Mouse (Mus musculus) embryonic facial prominence, embryonic 10.5 days (tissue): ENCODE measurements around the gene Tlr2. TPM values are rescaled to one million over a fixed set of nuclear protein-coding genes. Genes with fewer than 3 reads are reported as not detected.
"Not testable (repeated sequence)": the region's sequence is repeated elsewhere in the genome, so short reads cannot be mapped to it uniquely, and the experiment has no call there.

ENCODE experiments used
- DNase-seq: peaks from one replicate; pipeline ENCODE4 v3.0.0-alpha.2; 2017; ENCODE audit warnings: low spot score
- H3K27ac ChIP-seq: fragments of 300-500 bp; sonication (generic); replicated peaks from 2 replicates; pipeline ENCODE4 v1.5.1; 2016; ENCODE audit warnings: mild to moderate bottlenecking
- H3K27me3 ChIP-seq: fragments of 300-500 bp; sonication (generic); replicated peaks from 2 replicates; pipeline ENCODE4 v1.6.1; 2016; ENCODE audit warnings: low read depth, mild to moderate bottlenecking; ENCODE audit not compliant: poor library complexity, severe bottlenecking
- H3K36me3 ChIP-seq: fragments of 300-500 bp; sonication (generic); replicated peaks from 2 replicates; pipeline ENCODE4 v1.6.1; 2016; ENCODE audit warnings: mild to moderate bottlenecking, moderate library complexity
- H3K4me1 ChIP-seq: fragments of 300-500 bp; sonication (generic); 2 replicates; pipeline ENCODE4 v1.6.1; 2016
- H3K4me3 ChIP-seq: fragments of 300-500 bp; sonication (generic); 2 replicates; pipeline ENCODE4 v1.5.1; 2016; ENCODE audit warnings: mild to moderate bottlenecking, moderate library complexity
- H3K9me3 ChIP-seq: fragments of 300-500 bp; sonication (generic); 2 replicates; pipeline ENCODE4 v1.6.1; 2016; ENCODE audit warnings: mild to moderate bottlenecking
- WGBS: fragments of 180-500 bp; shearing (Covaris S2); methylation state at CpG from one replicate; pipeline ENCODE4 v1.1.7; 2016; 5-methylcytosine and 5-hydroxymethylcytosine counted together
- polyA plus RNA-seq: library from polyadenylated mRNA; unstranded; fragments of >200 nt; fragmentation: Nextera tagmentation; extraction: Ambion mirVana; gene quantifications from 2 replicates; pipeline ENCODE4 v1.2.1, GENCODE M21; 2016

Tlr2 gene
- 1.1 and 2.0 TPM in 2 replicates for polyA plus RNA-seq

DNA sequence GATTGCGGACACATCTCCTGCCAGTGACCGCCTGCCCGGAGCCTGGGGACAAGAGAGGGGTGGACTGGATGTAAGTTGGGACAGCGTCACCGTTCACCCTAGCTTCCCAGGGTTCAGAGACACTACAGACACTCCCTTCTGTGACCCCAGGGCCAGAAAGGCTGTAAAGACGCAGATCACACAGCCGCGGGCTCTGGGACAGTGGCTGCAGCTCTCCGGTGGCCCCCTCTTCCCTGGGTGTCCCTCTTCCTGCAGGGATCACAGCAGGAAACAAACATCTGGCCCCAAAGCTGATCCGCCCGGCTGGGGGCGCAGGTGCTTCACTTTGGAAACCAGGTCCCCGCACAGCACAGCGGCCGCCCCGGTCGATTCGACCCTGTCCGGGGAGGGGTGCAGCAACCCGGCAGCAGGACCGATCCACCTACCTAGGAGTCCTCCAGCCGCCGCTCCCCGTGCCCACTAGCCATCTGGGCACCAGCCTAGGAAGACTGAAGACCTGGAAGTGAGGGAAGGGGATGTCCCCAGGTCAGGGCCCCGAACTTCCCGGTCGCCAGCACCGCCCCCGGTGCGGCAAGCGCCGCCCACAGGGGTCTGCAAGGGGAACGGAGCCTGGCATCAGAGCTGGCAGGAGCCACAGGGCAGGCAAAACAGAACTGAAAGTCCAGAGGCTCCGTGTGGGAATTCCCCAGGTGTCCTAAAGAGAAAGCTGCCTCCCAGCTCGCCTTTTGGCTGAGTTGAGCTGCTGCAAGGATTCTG lies at the start of gene Tlr2:
TSS of gene Tlr2 (minus strand) at position 673 of the 756 bp plus-strand sequence.
- H3K27me3 ChIP-seq, result peaks cover 43% of the 10 kb centered on the region
- H3K9me3 ChIP-seq, result no peaks in the 10 kb centered on the region
- H3K27ac ChIP-seq, result peak within 1 kb of the TSS; percentile 77
- peak; percentile 81 for DNase-seq
- no peaks in the 10 kb centered on the region for H3K36me3 ChIP-seq
- WGBS, result under 1% methylated on average over 35 of the region's 35 CpGs
- H3K4me3 ChIP-seq, result peak within 1 kb of the TSS; percentile 81
- H3K4me1 ChIP-seq, result peaks cover 19% of the 10 kb centered on the region

GRCm38 (mm10) chr3:83885163-83885562 lies 43.6 kb upstream of the Tlr2 start:
- no peak for DNase-seq
- Histone ChIP-seq H3K4me1 (no peaks in the 10 kb centered on the region), H3K27me3 (no peaks in the 10 kb centered on the region), H3K4me3 (no peak overlapping the region), H3K9me3 (no peaks in the 10 kb centered on the region), H3K36me3 (no peaks in the 10 kb centered on the region), H3K27ac (no peak overlapping the region)
- 78% methylated on average over 2 of the region's 2 CpGs for WGBS

DNA sequence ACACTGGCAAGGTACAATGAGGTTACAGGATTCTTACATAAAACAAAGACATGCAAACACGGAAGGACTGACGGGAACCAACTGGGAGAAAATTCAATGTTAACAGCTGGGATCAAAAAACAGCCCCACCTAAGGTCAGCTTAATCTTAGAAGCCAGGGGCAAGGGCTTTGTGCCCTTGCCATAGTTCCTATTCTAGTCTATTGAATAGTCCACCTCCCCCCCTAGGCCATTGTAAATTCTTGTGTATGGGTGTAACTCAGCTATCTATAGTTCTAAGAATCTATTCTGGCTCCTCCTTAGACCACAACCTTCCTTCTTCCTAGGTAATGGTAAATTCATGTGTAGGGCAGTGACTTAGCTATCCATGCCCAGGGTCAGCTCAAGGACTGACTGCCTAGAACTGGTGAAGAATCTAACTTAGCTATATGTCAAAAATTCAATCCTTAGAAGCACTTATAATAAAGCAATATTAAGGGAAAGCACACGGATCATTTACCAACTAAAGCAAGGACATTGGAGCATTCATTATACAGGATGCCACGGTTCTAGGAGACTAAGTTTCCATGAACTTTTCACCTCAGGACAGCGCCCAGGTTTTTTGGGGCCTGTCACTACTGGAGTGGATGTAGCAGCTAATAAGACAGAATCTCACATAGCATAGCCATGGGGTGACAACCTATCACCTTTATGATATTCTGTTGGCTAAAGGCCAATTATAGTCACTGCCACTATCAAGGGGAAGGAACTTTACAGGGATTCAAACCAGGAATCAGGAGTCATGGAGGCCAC lies 37.9 kb upstream of the Tlr2 start:
- not testable (repeated sequence) for H3K27ac ChIP-seq, H3K36me3 ChIP-seq, H3K27me3 ChIP-seq, H3K4me3 ChIP-seq, DNase-seq, H3K9me3 ChIP-seq, H3K4me1 ChIP-seq
- 91% methylated on average over 5 of the region's 5 CpGs for WGBS

DNA sequence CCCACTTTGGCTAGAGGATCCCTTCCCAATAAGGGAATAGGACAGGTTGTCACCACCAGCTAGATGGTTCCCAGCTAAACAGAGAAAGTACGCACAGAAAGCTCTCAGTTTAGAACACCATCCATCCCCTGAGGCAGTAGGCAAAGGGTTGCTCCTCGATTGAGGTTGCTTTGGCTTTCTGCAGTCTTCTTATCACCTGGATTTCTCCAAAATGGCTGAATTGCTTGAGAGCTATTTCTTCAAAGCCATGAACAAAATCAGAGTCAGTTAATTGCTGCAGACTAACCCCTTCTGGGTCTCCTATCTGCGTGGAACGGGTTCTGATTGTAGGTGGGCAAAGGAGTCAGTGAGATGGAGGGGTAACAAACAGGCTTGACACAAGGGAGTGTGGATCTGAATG lies 37.2 kb upstream of the Tlr2 start:
- no peaks in the 10 kb centered on the region for H3K27me3 ChIP-seq
- no peak overlapping the region for H3K27ac ChIP-seq
- no peaks in the 10 kb centered on the region for H3K9me3 ChIP-seq
- 88% methylated on average over 4 of the region's 4 CpGs for WGBS
- H3K4me3 ChIP-seq, result no peak overlapping the region
- DNase-seq, result no peak
- 0 out of 2 replicates have a peak, but pooled peaks cover 3% of the 10 kb centered on the region for H3K4me1 ChIP-seq
- H3K36me3 ChIP-seq, result no peaks in the 10 kb centered on the region

DNA sequence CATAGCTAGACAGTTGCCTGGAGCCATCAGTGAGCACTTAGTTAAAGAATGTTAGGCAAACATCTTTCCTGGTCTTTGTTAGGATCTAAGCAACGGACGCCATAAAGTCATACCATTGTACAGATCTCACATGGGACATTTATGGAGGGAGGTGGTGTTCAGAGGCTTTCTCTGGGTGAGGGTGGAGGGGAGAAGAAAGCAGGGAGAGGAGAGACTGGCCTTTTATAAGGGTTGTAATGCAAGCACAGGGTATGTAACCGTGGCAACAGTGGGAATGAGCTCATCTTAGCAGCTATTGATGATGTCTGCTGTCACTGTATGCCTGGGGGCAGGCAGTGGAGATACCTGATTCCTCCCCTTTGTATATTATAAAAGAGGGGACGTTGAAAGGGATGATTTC lies 34.7 kb upstream of the Tlr2 start:
- Histone ChIP-seq H3K36me3 (no peaks in the 10 kb centered on the region), H3K4me3 (no peak overlapping the region), H3K27me3 (no peaks in the 10 kb centered on the region), H3K9me3 (peaks cover 4% of the 10 kb centered on the region; the same call in 1 of the 2 replicates), H3K4me1 (0 out of 2 replicates have a peak, but pooled peaks cover 3% of the 10 kb centered on the region), H3K27ac (no peak overlapping the region)
- DNase-seq, result no peak
- 72% methylated on average over 4 of the region's 4 CpGs for WGBS

GRCm38 (mm10) chr3:83875078-83875477 lies 33.5 kb upstream of the Tlr2 start:
- not testable (repeated sequence) for H3K4me3 ChIP-seq, H3K9me3 ChIP-seq, H3K4me1 ChIP-seq, H3K27ac ChIP-seq, H3K27me3 ChIP-seq, H3K36me3 ChIP-seq, DNase-seq
- WGBS, result 85% methylated on average over 2 of the region's 2 CpGs

- not testable (repeated sequence) for H3K27ac ChIP-seq, DNase-seq, H3K4me3 ChIP-seq, H3K27me3 ChIP-seq, H3K4me1 ChIP-seq, H3K36me3 ChIP-seq, H3K9me3 ChIP-seq
- 90% methylated on average over 2 of the region's 2 CpGs for WGBS
These were observed 31.3 kb upstream of the Tlr2 start for GRCm38 (mm10) chr3:83872853-83873252.

DNA sequence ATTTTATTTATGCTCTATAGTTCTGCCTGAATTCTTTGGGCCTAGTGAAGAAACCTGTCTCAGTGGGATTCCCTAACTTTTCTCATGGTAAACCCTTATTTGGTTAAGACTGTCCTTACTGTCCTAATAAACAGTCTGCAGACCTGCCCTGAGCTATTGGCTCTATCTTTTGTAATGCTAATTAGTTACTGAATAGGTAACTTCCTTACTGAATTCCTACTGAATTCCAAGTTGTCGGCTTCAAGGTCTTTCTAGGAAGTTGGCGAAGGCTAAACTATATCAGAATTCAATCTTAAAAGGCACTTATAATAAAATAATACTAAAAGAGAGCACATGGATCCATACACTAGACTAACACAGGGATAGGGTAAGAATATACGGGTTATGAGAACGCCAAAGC lies 30.4 kb upstream of the Tlr2 start:
- WGBS, result 93% methylated on average over 4 of the region's 4 CpGs
- H3K4me3 ChIP-seq, H3K36me3 ChIP-seq, H3K4me1 ChIP-seq, H3K9me3 ChIP-seq, DNase-seq, H3K27me3 ChIP-seq, H3K27ac ChIP-seq: not testable (repeated sequence)

DNA sequence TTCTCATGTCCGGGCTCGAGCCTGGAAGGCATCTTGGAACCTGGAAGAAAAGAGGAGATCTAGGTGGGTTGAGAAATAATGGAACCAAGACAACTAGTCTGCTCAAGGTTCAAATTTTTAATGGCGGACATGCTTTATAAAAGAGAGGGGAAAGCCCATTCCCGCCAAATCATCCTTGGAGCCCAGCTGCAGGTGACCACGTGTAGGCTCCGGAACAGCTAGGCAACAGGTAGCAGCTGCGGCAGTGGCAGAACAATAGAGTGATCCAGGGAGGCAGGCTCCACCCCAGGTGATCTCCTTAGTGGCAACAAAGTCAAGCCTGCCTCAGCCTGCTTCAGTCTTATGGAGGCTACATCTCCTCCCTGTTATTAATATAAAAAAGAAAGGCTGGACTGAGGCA lies 30.0 kb upstream of the Tlr2 start:
- not testable (repeated sequence) for H3K36me3 ChIP-seq, H3K27ac ChIP-seq, H3K27me3 ChIP-seq, H3K4me3 ChIP-seq, H3K4me1 ChIP-seq, H3K9me3 ChIP-seq
- WGBS, result 89% methylated on average over 7 of the region's 7 CpGs
- DNase-seq, result peak; percentile 2

GRCm38 (mm10) chr3:83869776-83870175 lies 28.2 kb upstream of the Tlr2 start:
- Histone ChIP-seq H3K27ac (no peak overlapping the region), H3K36me3 (no peaks in the 10 kb centered on the region), H3K4me1 (0 out of 2 replicates have a peak, but pooled peaks cover 3% of the 10 kb centered on the region), H3K27me3 (no peaks in the 10 kb centered on the region), H3K4me3 (no peak overlapping the region), H3K9me3 (peaks cover 4% of the 10 kb centered on the region; the same call in 1 of the 2 replicates)
- no peak for DNase-seq
- 92% methylated on average over 2 of the region's 2 CpGs for WGBS

DNA sequence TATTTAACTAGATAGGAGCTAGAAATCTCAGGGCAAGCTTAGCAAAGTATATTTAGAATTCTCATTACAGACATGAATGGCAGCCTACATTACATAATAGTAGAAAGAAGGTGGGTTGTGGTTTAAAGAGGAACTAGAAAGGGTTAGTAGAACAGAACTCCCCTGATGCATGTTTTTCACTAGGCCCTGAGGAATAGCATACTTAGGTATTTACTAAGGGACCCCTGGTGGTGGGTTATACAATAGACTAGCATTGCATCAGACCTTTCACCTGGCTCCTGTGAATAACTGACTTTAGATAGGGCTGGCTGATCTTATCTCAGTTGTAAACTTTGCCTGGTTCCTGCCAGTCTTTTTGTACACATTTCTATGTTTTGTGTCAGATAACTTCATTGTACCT lies 25.5 kb upstream of the Tlr2 start:
- not testable (repeated sequence) for H3K4me3 ChIP-seq, DNase-seq, H3K36me3 ChIP-seq, H3K27ac ChIP-seq, H3K9me3 ChIP-seq, H3K27me3 ChIP-seq
- 0 out of 2 replicates have a peak, but pooled peaks cover 10% of the 10 kb centered on the region for H3K4me1 ChIP-seq

GRCm38 (mm10) chr3:83865216-83865615 lies 23.6 kb upstream of the Tlr2 start:
- Histone ChIP-seq H3K4me3 (no peak overlapping the region), H3K9me3 (no peaks in the 10 kb centered on the region), H3K4me1 (0 out of 2 replicates have a peak, but pooled peaks cover 10% of the 10 kb centered on the region), H3K36me3 (no peaks in the 10 kb centered on the region), H3K27me3 (no peaks in the 10 kb centered on the region), H3K27ac (no peak overlapping the region)
- peak; percentile 5 for DNase-seq
- WGBS, result 84% methylated on average over 2 of the region's 2 CpGs

DNA sequence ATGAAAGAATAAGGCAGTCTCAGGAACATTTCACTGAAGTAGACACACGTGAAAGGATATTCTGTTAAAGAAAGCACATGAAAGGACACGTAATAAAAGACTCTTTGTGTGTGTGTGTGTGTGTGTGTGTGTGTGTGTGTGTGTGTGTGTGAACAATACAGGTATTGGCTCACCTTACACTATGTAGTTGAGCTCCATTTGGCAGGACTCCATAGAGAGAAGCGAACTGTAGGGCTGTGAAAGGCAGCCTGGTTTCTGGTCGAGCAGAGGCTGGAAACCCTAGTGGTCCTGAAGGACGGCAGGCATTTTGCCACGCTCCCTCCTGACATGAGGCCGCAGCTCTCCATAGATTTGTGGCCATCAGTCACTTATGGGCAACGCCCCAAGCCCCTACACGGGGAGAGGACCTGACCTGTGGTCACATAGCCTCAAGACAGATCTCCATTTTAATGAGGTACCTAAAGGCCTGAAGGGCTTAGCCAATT lies 22.5 kb upstream of the Tlr2 start:
- Histone ChIP-seq H3K4me1 (0 out of 2 replicates have a peak, but pooled peaks cover 10% of the 10 kb centered on the region), H3K27ac (no peak overlapping the region), H3K4me3 (no peak overlapping the region), H3K36me3 (no peaks in the 10 kb centered on the region), H3K27me3 (no peaks in the 10 kb centered on the region), H3K9me3 (no peaks in the 10 kb centered on the region)
- DNase-seq, result peak; percentile 7
- WGBS, result 82% methylated on average over 9 of the region's 9 CpGs
